Mouse (Mus musculus) midbrain, embryonic 12.5 days (tissue): ENCODE measurements at regions not wholly inside any gene's neighbourhood (a gene's known extent, or its start where the extent isn't known, plus 50 kb on each side); places are given as distances from the start of the nearest gene placed in this dataset.

Source experiments
- ATAC-seq: fragments of 200-750 bp; cut with Nextera tagmentation; 2 replicates; pipeline ENCODE4 v1.8.0; 2017; ENCODE audit warnings: low read depth, moderate TSS enrichment, moderate library complexity; ENCODE audit not compliant: low FRiP score
- H3K27ac ChIP-seq: fragments of 300-500 bp; sonication (generic); replicated peaks from 2 replicates; pipeline ENCODE4 v1.5.1; 2016; ENCODE audit warnings: mild to moderate bottlenecking
- H3K27me3 ChIP-seq: fragments of 300-500 bp; sonication (generic); 2 replicates; pipeline ENCODE4 v1.6.1; 2016; ENCODE audit warnings: mild to moderate bottlenecking
- H3K36me3 ChIP-seq: fragments of 300-500 bp; sonication (generic); 2 replicates; pipeline ENCODE4 v1.6.1; 2016
- H3K4me1 ChIP-seq: fragments of 300-500 bp; sonication (generic); 2 replicates; pipeline ENCODE4 v1.6.1; 2016
- H3K4me2 ChIP-seq: fragments of 300-500 bp; sonication (generic); replicated peaks from 2 replicates; pipeline ENCODE4 v1.6.1; 2016; ENCODE audit warnings: mild to moderate bottlenecking, moderate library complexity
- H3K4me3 ChIP-seq: fragments of 300-500 bp; sonication (generic); 2 replicates; pipeline ENCODE4 v1.5.1; 2016; ENCODE audit warnings: mild to moderate bottlenecking
- H3K9ac ChIP-seq: fragments of 300-500 bp; sonication (generic); replicated peaks from 2 replicates; pipeline ENCODE4 v1.6.1; 2016; ENCODE audit warnings: mild to moderate bottlenecking, moderate library complexity
- H3K9me3 ChIP-seq: fragments of 300-500 bp; sonication (generic); 2 replicates; pipeline ENCODE4 v1.6.1; 2016; ENCODE audit warnings: mild to moderate bottlenecking
- WGBS: fragments of 180-500 bp; shearing (Covaris S2); methylation state at CpG from one replicate; pipeline ENCODE4 v1.1.7; 2016; 5-methylcytosine and 5-hydroxymethylcytosine counted together

DNA sequence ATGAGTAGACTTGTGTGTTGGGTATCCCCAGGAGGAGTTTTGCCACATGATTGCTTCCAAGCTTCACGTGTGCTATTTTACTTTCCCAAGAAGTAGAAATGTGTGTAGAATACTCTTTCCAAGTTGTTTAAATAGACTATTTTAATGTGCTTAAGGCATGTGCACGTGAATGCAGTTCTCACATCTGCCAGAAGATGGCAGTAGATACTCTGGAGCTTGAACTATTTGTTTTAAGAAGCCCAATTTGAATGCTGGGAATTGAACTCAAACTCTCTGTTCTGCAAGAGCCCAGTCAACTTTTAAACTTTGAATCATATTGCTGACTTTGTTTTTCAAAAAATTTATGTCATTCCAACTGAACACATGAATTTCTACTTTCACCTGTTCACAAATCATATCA is 431.3 kb upstream of the Reg3g start:
- Histone ChIP-seq H3K27me3 (no peaks in the 10 kb centered on the region), H3K4me1 (no peaks in the 10 kb centered on the region), H3K4me2 (no peak overlapping the region), H3K4me3 (no peak overlapping the region), H3K9me3 (no peaks in the 10 kb centered on the region), H3K9ac (no peak overlapping the region), H3K27ac (no peak overlapping the region), H3K36me3 (no peaks in the 10 kb centered on the region)
- 4% methylated on average over 2 of the region's 2 CpGs for WGBS
- ATAC-seq, result no peak

DNA sequence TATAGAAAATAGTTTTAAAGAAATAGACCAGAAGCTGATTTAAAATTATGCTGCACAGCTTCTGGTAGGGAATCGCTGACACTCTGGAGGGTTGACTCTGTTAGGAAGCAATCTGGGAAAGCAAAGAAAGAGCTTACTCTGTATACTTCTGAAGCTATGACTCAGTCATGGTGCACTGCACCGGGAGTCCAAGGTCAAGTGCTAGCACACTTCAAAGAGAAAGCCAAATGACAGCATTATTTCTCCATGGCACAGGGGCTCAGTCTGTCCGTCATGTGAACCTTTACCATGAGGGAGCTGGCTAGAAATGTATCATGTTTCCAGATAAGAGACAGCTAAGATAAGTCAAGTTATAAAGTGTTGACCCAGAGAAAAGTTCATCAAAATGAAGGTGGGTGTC is 424.1 kb upstream of the Reg3g start:
- Histone ChIP-seq H3K4me2 (no peak overlapping the region), H3K9me3 (no peaks in the 10 kb centered on the region), H3K27ac (no peak overlapping the region), H3K36me3 (no peaks in the 10 kb centered on the region), H3K9ac (no peak overlapping the region), H3K4me3 (no peak overlapping the region), H3K27me3 (no peaks in the 10 kb centered on the region), H3K4me1 (no peaks in the 10 kb centered on the region)
- no peak for ATAC-seq
- WGBS, result 82% methylated on average over 3 of the region's 3 CpGs

DNA sequence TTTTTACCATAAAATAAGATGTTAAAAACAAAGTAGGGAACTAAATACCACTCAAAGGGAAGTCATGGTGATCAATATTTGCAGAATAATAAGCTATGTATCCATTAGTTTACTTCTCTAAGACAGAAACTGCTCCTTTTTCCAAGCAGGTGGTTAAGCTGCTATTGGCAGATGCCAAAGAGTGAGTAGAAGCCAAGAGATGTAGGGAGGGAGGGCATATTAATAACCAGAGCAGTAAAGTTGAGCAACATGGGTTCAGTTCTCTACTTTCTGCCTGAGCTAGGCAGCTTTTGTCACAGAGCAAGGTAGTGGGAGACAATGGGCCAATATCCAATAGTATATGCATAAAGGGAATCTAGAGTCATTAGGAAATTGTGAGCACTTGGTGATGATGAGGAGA is 394.4 kb upstream of the Reg3g start:
- Histone ChIP-seq H3K4me2 (no peak overlapping the region), H3K9ac (no peak overlapping the region), H3K27me3 (no peaks in the 10 kb centered on the region), H3K36me3 (no peaks in the 10 kb centered on the region), H3K4me1 (no peaks in the 10 kb centered on the region), H3K9me3 (no peaks in the 10 kb centered on the region), H3K4me3 (no peak overlapping the region), H3K27ac (no peak overlapping the region)
- ATAC-seq, result no peak

DNA sequence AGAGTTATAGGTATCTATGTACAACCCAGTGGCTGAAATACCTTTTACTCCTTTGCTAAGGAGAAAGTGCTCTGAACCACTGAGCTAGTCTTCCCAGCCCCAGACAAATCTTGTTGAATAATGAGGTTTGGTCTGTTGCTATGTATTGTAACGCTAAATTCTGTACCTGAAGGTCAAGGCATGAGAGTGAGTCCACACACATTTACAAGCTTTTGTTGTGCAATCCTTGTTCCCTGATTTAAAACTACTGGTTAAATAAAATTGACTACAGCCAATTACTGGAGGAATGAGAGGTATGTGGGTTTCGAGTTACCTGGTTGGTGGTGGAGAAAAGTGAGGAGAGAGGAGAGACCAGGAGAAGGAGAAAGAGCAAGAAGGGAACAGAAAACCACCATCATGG is 372.6 kb upstream of the Reg3g start:
- Histone ChIP-seq H3K27ac (no peak overlapping the region), H3K36me3 (no peaks in the 10 kb centered on the region), H3K4me3 (no peak overlapping the region), H3K4me1 (no peaks in the 10 kb centered on the region), H3K9me3 (no peaks in the 10 kb centered on the region), H3K4me2 (no peak overlapping the region), H3K27me3 (no peaks in the 10 kb centered on the region), H3K9ac (no peak overlapping the region)
- ATAC-seq, result no peak
- WGBS, result 68% methylated on average over 2 of the region's 2 CpGs

DNA sequence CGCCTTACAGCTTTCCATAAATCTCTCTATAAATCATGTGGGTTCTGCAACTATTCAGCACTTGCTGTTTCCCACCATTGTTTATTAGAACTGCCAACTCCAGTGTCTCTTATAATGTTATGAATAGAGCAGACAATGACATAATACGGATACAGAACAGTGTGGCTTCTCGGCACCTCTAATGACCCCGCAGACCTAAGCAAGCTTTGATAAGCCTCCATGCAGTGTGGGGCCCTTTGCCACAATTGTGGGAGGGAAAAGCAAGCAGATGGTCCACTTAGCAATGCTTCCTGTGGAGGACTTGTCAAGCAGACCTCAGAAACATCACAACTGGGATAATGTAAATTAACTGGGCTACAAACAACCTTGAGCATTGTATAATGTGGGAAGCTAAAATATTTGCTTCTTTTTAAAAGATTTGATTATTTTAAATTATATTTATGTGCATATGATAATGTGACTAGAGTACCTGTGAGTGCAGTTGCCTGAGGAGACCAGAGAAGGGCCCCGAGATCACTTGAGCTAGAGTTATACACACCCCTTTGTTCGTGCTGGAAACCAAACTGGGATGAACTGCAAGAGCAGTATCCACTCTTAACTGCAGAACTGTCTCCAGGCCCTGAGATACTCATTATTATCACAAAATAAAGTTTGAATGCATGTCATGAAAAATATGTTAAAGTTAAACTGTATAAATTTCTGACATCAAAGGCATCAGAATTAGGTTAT is 357.4 kb upstream of the Reg3g start:
- Histone ChIP-seq H3K27me3 (no peaks in the 10 kb centered on the region), H3K36me3 (no peaks in the 10 kb centered on the region), H3K27ac (no peak overlapping the region), H3K4me2 (no peak overlapping the region), H3K4me1 (peaks cover 2% of the 10 kb centered on the region; the same call in 1 of the 2 replicates), H3K9ac (no peak overlapping the region), H3K4me3 (no peak overlapping the region), H3K9me3 (no peaks in the 10 kb centered on the region)
- 56% methylated on average over 6 of the region's 6 CpGs for WGBS
- peak; percentile 76 for ATAC-seq

DNA sequence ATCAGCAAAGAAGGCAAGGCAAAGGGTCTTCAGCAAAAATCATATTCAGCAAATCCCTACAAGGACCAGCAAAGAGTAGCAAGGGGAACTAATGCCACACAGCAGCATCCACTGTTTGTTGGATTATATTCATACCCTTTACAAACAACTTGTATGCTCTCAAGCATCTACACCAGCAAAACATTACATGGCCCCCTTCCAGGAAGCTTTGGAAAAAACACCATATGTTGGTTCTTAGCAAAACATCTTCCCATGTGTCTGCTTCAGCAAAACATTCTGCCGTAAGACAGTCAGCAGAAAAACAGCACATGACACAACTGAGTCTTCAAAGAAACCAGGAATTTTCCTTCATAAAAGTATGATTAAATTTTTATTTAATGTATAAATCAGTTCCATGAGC is 352.6 kb upstream of the Reg3g start:
- Histone ChIP-seq H3K4me2 (no peak overlapping the region), H3K36me3 (no peaks in the 10 kb centered on the region), H3K27ac (no peak overlapping the region), H3K9ac (no peak overlapping the region), H3K4me1 (peaks cover 2% of the 10 kb centered on the region; the same call in 1 of the 2 replicates), H3K9me3 (no peaks in the 10 kb centered on the region), H3K4me3 (no peak overlapping the region), H3K27me3 (no peaks in the 10 kb centered on the region)
- WGBS, result 86% methylated on average over 1 of the region's 1 CpGs
- no peak for ATAC-seq

DNA sequence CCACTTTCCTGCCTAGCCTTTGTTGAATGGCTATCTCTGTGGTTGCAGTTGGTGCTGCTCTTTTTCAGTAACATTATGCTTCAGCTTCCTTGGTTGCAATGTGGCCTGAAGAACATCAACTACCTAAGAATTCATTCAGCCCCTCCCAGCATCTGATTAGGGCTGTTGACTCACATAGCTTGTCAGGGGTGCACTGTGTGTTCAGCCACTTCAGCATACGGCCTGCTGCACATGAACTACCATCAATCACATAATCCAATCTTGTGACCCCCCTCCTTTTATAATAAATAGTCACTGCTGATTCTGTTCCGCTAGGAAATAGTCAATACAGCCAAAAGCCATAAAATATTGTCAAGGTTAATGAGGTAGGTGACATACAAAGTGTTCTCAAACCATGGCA is 328.3 kb upstream of the Reg3g start:
- Histone ChIP-seq H3K4me1 (no peaks in the 10 kb centered on the region), H3K4me3 (no peak overlapping the region), H3K27ac (no peak overlapping the region), H3K36me3 (no peaks in the 10 kb centered on the region), H3K9me3 (no peaks in the 10 kb centered on the region), H3K27me3 (no peaks in the 10 kb centered on the region), H3K9ac (no peak overlapping the region), H3K4me2 (no peak overlapping the region)
- ATAC-seq, result no peak
- WGBS, result 76% methylated on average over 2 of the region's 2 CpGs

DNA sequence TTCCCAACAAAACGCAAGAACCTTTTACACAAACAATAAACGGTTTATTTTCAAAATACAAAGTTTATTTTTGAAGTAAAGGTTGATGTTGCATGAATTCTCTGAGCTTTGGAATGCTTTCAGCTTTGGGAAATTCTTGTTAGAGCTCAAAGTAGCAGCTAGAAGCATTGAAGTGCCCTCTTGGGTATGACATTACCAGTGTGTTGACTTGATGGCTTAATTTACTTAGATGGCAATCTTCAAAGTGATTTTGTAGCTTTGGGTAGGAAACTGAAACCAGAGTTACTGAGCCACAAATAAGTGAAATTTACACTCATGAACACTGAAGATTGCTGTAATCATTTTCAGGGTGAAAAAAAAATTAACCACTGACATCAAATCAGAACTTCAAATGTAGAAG is 320.3 kb upstream of the Reg3g start:
- H3K4me2 ChIP-seq, result no peak overlapping the region
- H3K36me3 ChIP-seq, result no peaks in the 10 kb centered on the region
- no peak overlapping the region for H3K27ac ChIP-seq
- H3K27me3 ChIP-seq, result no peaks in the 10 kb centered on the region
- H3K9me3 ChIP-seq, result no peaks in the 10 kb centered on the region
- H3K4me1 ChIP-seq, result no peaks in the 10 kb centered on the region
- WGBS, result 85% methylated on average over 2 of the region's 2 CpGs
- no peak for ATAC-seq
- H3K9ac ChIP-seq, result no peak overlapping the region
- no peak overlapping the region for H3K4me3 ChIP-seq

DNA sequence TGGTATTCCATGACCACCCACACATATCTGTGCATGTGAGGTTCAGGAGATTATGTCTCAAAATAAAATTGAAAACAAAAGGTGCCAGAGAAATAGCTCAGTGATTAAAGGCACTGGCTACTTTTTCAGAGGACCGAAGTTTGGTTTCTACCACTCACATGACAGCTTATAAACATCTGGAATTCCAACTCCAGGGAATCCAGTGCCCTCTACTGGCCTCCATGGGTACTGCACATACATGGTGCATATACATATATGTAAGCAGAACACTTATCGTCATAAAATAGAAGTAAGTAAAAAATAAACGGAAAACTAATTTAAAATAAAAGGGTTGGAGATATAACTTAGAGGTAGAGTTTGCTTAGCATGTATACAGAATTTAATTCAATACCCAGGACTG is 288.9 kb upstream of the Reg3g start:
- 95% methylated on average over 3 of the region's 3 CpGs for WGBS
- no peaks in the 10 kb centered on the region for H3K4me1 ChIP-seq

More for the DNA sequence above, 288.9 kb upstream of the Reg3g start:
- Histone ChIP-seq H3K9ac (no peak overlapping the region), H3K4me3 (no peak overlapping the region), H3K36me3 (no peaks in the 10 kb centered on the region), H3K9me3 (peaks cover 4% of the 10 kb centered on the region; the same call in 1 of the 2 replicates), H3K4me2 (no peak overlapping the region), H3K27me3 (no peaks in the 10 kb centered on the region), H3K27ac (no peak overlapping the region)
- no peak for ATAC-seq
